Mouse (Mus musculus): ENCODE data around the gene Elmo1.
A peak's percentile ranks its signal among the peaks of the same experiment; 100 is the strongest.

The Elmo1 gene

DNA sequence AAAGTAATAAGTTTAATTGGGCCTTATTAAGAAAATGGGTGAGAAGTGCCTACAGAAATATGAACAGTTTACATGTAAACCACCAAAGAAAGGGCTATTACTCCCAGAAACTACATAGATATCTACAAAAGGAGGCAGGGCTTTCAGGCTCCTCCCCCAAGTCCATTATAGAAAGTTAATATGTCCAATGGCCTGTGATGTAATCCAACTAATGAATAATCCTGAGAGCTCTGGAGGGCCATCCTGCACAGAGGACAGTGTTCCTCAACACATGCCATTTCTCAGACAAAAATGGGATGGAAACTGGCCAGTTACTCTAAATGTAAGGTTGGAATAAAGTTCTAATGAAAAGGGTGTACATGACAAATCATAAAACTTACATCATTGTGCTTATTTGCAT is 373.8 kb downstream of the Elmo1 start:
- DNase-seq (ENCODE audit: low spot score in 2 of 2): no peak

DNA sequence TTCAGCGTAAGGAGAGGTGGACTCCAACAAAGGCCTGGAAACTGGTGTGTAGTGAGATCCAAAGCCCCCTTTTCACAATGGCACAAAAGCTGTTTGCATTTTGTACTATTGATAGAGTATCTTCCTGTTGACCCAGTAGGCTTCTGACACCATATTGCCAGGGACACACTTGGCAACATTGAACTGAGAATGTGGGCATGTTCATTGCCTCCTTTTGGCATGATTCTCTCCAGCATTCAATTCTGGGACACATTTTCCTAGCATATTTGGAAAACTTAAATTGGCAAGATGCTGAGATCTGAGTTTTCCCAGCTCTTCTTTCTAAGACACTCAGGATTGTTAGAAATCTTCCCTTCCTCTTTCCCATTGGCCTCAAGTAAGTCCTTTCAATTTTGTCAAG is 377.0 kb downstream of the Elmo1 start:
- DNase-seq (ENCODE audit: low spot score in 2 of 2): no peak

DNA sequence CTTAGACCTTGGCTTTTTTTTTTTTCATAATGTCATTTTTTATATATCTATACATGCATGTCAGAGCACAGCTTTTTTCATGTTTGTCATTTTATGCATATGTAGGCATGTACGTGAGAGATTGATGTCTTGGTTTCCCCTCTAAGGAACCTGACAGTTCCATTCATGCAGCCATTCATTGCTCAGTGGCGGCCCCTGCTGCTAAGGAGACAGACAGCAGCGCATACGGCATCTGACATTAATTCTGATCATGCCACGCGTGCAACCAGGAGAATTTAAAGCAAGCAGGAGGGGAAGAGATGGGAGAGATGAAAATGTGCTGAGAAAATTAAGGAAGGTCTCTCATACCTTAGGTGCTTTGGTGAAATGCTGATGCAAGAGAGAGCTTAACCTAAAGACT is 381.3 kb downstream of the Elmo1 start:
- peak; percentile 94 for DNase-seq (ENCODE audit: low spot score in 2 of 2)

DNA sequence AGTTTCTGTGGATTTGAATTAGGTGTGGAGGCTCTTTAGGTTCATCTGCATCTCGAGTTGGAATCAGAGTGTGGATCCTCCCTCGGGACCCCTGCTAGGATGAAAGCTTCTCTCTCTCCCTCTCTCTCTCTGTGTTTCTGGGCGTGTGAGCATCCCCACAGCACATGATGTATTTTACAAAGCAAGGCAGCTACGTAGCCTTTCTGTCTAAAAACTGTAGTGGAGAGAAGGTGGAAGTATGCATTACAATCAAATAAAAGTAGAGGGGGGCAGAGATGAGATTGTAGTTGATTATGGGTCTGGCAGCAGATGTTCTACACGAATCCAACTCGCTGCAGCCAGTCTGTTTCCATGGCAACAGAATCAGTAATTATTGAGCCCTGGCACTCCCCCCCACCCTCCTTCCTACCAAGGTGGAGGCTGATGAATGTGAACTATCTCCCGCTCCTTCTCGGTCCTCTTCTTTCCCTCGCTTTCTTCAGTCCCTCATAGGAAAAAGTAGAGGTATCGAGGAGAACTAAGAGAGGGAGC is 382.0 kb downstream of the Elmo1 start:
- DNase-seq (ENCODE audit: low spot score in 2 of 2): peak; percentile 57 to 64

DNA sequence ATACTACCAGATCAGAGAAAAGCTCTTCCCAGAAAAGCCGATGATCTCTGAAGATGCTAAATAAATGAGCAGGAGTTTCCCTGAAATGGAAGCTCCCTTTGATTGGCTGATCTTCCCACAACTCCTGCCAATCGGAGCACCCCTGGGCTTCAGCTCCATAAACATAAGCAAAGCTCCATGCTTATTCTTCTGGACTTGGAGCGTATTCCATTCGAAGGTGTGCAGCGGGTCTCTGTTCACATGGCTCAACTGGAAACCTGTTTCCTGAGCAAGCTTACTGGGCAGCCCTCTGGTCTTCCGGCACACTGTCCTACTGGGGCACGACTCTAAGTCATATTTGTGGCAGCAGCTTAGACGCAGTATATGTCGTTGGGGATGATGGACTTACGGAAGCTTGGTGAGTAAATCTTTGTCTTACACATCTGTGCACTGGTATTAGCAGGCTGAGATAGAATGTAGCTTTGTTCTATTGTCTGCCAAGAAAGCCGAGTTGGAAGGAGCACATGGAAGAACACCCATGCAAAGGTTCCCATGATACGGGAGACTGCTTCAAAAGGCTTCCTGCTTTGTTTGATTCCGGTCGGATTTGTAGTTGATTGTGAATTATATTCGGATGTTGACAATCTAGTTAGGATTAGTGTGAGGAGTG is 382.6 kb downstream of the Elmo1 start:
- peak; percentile 70 to 72 for DNase-seq (ENCODE audit: low spot score in 2 of 2)

DNA sequence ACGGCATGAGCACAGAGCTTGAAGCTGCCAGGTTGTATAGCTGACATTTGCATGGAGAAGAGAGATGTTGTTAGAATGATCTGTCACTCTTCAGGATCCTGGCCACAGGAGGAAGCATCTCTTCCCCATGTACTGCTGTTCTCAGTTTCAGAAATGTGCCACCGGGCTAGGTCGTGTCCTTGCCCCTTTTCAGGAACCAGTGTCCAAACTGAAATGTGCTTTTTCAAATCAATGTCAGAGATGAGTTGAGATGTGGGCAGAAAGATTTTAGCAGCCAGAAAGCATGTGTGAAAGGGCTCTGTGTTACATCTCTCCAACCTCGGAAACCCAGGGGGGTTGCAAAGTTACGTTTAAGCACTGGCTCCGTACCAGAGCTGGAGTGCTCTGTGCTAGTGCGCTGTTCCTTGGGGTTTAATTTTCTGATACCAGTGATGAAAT is 383.3 kb downstream of the Elmo1 start:
- DNase-seq (ENCODE audit: low spot score in 2 of 2): peak; percentile 36 to 49

DNA sequence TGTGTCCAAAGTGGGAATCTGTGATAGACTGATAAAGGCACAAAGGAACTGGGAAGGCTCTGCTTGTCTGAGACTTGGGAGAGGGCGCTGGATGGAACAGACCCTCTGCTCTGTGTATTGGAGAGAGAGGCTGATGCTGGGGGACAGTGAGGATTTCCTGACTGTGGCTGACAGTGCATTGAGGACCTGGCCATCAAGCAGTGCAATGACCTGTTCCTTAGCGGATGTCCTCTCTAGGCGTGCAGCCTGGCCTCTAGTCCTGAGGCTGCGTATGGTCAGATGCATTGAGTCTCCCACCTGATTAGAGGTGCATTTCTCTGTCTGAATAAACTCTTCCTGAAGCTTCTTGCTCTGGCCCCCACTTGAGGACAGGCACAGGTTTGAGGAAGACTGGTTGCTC is 384.2 kb downstream of the Elmo1 start:
- no peak for DNase-seq (ENCODE audit: low spot score in 2 of 2)

DNA sequence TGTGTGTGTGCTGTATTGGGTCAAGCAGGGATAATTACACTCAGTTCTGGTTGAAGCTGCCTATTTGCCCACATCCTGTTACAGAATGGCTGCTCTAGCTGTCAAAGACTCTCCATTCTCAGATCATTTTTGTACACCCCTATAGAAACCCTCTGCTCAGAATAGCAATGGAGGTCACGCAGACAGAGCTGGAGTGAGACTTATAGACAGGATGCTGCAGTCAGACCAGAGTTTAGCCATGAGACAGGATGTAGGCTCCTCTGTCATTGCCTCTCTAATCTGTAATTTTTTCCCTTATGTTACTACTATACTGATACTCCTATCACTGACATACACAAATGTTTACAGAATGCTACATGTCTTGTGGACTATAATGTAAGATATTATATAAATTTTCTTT is 391.4 kb downstream of the Elmo1 start:
- DNase-seq (ENCODE audit: low spot score in 2 of 2): no peak

DNA sequence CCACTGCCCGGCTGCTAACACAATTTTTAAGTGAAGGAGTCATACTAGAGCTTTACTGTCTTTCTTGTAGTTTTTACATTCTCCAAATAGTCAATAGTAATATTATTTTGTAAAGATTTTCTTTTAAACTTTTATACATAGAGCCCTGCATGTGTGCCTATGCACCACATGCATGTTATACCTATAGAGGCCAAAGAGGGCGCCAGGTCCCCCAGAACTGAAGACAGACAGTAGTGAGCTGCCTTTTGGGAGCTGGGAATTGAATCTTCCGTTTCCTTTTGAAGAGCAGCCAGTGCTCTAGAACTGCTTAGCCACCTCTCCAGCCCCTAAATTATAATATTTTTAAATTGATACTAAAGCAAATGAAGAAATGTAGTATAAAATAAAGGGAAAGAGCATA is 398.7 kb downstream of the Elmo1 start:
- no peak for DNase-seq (ENCODE audit: low spot score in 2 of 2)

DNA sequence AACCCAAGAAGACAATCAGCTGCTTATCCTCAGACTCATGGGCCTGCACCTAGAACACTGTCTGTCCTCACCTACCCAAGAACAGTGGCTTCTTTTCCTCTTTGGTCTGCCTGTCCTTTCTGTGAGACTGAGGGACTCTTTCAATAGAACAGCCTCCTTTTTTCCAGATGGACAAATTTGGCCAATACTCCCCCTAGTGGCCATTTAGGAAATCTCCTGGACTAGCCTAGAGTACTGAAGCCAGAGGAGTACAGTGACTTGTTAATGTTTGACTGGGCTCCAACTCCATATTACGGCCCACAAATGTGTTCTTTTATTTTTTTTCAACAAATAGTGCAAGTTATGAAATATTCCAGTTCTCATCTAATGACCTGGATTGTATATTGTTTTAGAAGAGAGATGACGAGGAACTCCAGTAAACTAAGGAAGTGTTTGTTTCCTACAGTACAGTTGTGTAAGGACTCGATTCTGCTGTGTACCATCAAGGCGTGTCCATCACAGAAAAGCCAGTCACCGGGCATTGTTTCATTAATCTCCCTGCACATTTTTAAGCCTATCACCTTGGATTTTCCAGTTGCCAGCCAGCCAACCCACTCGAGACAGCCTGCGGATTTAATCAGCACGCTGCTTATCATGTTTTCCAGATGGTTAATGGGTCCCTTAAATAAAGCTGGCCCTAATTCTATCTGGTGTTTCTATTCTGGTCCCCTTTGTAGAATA is 399.5 kb downstream of the Elmo1 start:
- no peak for DNase-seq (ENCODE audit: low spot score in 2 of 2)

DNA sequence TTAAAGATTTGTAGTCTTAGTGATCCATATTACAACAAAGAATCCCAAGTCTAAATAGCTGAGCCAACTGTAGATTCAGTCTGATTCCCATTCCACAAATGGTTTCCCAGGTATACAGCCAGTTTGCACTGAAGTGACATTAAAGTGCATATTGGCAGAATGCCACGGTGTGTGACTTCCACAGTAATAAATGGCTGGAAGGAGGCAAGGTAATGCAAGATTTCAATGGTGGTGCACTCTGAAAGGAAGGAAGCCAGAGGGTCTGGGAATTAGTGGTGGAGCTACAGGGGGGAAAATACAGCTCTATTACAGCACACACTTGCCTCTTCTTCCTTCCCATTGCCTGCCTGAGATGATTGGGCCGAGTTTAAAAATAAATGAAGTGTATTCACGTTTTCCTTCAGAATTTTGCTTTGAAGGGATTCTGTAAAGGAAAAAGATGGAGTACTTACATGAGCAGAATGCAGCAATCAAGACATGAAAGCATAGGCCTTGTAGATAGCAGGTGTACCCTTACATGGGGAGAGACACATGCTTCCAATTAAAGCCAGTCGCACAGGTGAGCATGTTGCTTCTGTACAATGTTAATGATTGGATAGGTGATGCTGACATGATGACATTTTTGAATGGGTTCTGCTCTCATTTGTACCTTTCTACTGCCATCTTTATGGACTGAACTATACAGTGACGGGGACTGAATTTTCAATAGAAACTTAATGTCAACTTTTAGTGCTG is 400.6 kb downstream of the Elmo1 start:
- DNase-seq (ENCODE audit: low spot score in 2 of 2): no peak

DNA sequence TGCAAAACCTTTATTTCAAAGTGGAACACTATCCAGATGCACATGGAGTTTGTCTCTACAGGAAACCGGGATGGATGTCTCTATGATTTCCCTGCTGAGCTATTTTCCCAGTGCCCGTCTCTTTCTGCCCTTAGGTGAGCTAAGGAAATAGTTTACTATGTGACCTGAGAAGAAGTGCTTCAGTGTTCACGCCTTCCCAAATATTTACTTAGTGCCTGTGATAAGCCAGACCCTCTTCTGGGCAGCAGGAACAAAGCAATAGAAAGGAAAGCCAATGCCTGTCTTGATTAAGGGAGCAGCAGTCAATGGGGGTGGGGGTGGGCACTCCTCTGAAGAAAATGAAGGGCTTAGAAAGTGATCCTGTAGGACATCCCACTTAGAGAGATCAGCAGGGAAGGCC is 401.3 kb downstream of the Elmo1 start:
- no peak for DNase-seq (ENCODE audit: low spot score in 2 of 2)

DNA sequence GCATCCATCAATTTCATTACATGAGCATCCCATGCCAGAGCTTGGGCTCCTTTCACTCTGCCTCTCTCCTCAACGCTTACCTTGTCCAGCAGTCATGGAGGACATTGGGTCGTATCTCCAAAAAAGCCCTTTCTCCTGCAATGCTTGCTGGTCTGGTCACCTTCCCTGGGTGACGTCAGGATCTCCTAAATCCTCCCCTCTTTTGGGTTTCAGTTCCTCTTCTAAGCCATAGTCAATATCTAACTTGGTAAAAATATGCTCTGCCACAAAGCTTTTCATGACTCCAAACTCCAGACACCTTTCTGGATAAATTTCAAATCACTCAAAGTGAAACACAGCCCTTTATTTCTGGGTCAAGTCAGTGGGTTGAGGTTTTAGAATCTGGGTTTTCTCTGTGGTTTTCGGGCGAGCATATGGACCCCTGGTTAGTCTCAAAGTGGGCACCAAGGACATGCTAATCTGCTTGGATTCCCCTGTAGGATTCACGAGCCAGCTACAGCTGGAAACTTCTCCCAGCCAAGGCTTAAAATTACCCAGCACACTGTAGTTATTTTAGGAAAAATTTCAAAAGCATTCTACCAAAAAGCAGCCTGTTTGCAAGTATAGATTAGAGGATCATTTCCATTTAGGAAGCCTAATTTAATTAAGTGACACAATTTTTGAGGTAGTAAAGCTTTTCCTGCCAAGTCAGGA is 403.8 kb downstream of the Elmo1 start:
- peak in 1 of 2 experiments; percentile 33 for DNase-seq (ENCODE audit: low spot score in 2 of 2)

DNA sequence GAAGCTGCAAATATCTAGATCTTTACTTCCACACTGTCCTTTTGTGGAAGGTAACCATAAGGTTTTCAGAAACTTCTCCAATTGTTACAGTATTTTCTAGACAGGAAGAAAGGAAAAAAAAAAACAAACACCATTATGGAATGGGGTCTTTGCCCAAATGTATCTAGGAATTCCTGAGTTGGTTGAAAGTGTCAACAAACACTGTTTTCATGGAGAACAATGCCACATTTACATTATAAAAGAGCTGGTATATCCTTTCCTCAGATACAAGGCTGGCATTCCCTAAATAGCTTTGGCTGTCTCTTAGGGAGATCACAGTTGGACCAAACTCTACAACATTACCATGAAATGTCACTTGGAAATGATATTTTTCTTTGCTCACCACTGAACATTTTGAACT is 411.5 kb downstream of the Elmo1 start:
- DNase-seq (ENCODE audit: low spot score in 2 of 2): no peak

DNA sequence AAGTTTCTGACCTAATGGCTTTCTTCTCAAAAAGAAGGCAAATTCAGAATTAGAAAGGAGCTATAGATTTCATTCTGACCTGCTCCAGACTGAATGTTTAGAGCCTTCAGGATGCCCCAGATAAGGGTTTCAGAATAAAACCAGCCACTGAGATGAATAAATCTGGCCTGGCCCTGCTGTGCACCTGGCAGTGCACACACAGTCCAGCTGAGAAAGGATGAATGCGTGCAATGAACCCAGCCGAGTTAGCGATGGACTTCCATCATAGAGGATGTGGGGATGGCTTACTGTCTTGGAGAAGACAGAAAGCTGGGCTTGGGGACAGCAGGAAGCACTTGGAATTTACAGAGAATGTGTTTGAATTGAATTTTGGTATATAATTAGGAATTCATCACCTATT is 413.0 kb downstream of the Elmo1 start:
- no peak for DNase-seq (ENCODE audit: low spot score in 2 of 2)

DNA sequence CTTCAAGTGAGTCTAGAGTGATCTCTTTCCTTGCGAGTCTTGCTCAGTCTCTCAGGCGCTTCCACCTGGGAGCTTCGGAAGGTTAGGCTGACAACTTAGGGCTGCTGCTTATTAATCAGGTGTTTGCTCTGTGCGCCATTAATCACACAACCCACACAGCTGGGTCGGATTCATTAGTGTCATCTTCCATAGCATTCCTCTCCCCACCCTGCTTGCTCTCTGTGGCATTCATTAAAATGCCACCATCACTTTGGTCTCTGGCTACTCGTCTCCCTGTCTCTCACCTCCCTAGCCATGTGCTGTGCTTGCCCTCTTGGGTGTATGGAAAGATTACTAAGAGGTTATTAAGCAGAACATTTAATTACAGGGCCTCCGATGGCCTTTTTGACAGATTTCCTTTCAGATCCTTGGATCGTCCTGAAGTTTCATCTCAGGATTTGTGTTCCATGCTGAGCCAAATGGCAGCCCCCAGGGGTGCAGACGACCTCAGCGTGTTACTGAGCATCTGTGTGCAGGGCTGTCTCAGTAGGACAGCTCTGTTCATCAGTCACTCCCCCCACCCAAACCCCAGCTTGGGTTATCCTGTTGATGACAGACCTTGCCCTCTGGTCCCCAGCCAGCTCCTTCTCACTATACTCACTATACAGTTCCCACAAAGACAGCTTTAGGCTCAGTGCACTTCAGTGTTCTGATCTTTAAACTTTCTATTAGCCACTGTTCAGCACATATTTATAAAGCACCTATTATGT is 417.2 kb downstream of the Elmo1 start:
- no peak for DNase-seq (ENCODE audit: low spot score in 2 of 2)

DNA sequence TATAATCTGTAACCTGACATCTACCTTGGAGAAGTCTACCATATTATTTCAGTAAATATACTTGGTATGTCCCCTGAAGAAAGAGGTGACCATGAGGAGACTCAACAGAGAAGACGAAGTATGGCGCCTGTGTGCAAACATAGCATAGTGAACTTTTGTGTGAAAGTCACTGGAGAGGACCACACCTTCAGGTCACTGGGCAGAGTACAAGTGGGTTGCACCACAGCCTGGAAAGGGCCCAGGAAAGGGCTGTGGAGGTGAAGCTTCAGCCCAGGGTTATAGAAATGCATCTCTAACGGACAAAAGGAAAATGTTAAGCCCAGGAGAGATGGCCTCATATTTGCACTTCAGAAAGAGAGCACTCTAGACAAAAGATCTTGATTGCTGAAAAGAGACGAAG is 420.6 kb downstream of the Elmo1 start:
- peak in 1 of 2 experiments; percentile 0 for DNase-seq (ENCODE audit: low spot score in 2 of 2)

DNA sequence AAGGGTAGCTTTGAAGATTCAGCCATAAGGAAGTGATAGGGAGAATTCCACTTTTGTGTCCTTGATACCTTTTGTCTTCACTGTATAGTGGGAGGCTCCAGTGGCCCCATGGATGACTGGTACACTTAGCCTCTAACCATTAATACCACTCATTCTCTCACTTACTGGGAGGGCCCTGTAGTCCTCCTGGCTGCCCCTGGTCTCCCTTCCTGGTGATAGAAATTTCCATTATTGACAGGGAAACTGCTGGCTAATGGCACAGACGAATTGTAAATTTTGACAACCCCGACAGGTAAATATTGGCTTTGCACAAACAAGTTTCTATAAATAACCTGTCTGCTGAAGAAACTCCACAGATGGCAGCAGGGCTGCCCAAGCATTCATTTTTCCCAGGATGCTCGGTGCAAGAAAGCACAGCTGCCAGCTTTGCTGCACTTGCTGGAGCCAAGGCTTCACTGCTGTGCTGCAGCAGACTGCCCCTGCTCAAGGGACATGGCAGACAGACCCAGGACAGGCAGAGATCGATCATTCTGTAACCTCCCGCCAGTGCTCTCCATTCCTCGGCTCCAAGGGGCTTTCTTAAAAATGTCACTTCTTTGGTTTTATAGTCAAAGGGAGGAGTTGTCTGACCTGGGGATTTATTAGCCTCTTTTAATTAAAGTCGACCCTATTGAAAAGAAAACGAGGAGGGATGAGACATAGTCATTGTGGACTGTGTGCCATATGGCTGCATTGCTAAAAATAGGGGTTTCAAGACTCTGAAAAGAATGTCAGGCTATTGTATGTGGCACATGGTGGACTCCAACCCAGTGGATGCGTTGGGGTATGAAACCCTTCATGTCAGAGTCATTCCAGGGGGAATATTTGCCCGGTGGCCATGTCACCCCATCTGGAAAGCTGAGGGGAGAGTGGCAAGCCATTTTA is 422.2 kb downstream of the Elmo1 start:
- DNase-seq (ENCODE audit: low spot score in 2 of 2): peak in 1 of 2 experiments; percentile 4

DNA sequence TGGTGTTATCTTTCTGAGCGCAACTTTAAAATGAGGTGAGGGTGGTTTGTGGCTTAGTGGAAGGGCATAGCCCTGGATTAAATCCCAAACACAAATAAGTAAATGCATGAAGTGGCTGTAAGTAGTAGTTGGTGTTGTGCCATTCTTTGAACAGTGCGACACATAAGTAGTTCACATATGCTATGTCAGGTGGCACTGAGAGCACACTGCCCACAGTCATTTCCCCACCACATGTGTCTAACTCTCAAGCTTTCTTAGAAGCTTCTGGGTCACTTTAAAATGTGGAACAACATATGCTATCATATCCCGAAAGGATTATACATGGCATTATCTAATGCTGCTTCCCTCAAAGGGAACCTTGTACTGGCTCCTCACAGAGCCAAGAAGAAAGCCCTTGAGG is 424.3 kb downstream of the Elmo1 start:
- DNase-seq (ENCODE audit: low spot score in 2 of 2): no peak

DNA sequence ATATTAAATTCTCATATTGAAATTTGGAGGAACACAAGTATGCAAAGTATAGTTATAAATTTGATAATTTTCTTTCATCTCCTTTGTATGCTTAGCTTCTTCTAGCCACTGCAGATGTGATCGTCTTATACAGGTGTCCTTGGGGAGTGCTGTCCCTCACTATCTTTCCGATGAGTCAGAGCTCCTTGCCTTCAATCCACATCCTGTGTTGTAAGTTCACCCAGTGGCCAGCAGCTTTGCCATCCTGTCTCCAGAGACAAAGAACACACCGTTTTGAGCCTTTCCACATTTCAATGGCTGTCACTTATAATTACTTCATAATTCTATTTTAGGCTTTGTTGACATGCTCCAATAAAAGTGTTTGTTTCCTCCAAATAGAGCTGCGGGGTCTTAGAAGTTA is 425.7 kb downstream of the Elmo1 start:
- no peak for DNase-seq (ENCODE audit: low spot score in 2 of 2)
